ENCODE assay signal across 9 mouse cellular contexts in genomic region chr8:70904532-70904931, GRCm38 (mm10). TPM values are rescaled to one million over a fixed set of nuclear protein-coding genes. Genes with fewer than 3 reads are reported as not detected.
A peak's percentile ranks its signal among the peaks of the same experiment; 100 is the strongest.
DNase-seq lines count a peak whose midpoint lies in the region; ATAC-seq and TF ChIP-seq lines count a peak whose summit lies in the region.
"Had no signal": no experiment of that assay in that cellular context is flagged by ENCODE, and none has a peak within 500 bp of the region (broad histone marks: within the 10 kb centered on the region; RNA-seq: fewer than 3 reads in every experiment).

No protein-coding gene starts in this region.

- TF ChIP-seq CTCF in lung, adult 2 months (IDR thresholded peaks at IDR 0.05; ENCODE audit: insufficient read depth, low read length): no peak
- TF ChIP-seq CTCF in liver, postnatal 0 days (IDR thresholded peaks at IDR 0.05; ENCODE audit: low read depth): no peak
- no peak for TF ChIP-seq CTCF in left cerebral cortex, adult 2 months (IDR thresholded peaks at IDR 0.05)

- H3K4me2 ChIP-seq in liver, postnatal 0 days (ENCODE audit: low read depth, low read length): no peak overlapping the region

- H3K36me3 ChIP-seq in liver, postnatal 0 days (replicated peaks; ENCODE audit: insufficient read depth, low read length): no peaks in the 10 kb centered on the region

- WGBS in lung, adult 2 months: 18% methylated on average over 4 of the region's 4 CpGs
- WGBS in liver, postnatal 0 days (ENCODE audit: insufficient replicate concordance): 21% methylated on average over 4 of the region's 4 CpGs

- no peaks in the 10 kb centered on the region for H3K9me3 ChIP-seq in liver, postnatal 0 days (ENCODE audit: low read length)

- no peak; the same call in 1 of the 2 replicates for ATAC-seq in liver, postnatal 0 days
- ATAC-seq: inflammation-experienced regulatory T-cells, adult 6 months had no signal

- no peak overlapping the region for H3K4me3 ChIP-seq in lung, adult 2 months (replicated peaks; ENCODE audit: extremely low read depth, low read depth, low read length)
- H3K4me3 ChIP-seq in liver, postnatal 0 days (ENCODE audit: low read depth, low read length): no peak overlapping the region
- no peak overlapping the region for H3K4me3 ChIP-seq in left cerebral cortex, adult 2 months

- H3K27ac ChIP-seq in liver, postnatal 0 days (ENCODE audit: low read depth): peak overlapping the region; percentile 75; the same call in 1 of the 2 replicates
- no peak overlapping the region for H3K27ac ChIP-seq in left cerebral cortex, adult 2 months

- intact Hi-C loops in left cerebral cortex, adult 2 months (cut with DNase I): no loop called here
- intact Hi-C loops in left cerebral cortex, postnatal 14 days (cut with DNase I): loop anchor here (10.0 kb wide), 1 partner anchor 370 kb away; the partner anchor contains the start of genes Haus8 and Myo9b

- TF ChIP-seq EP300 in liver, postnatal 0 days (IDR thresholded peaks at IDR 0.05; ENCODE audit: low read depth): no peak

- peak; percentile 48 to 73 for DNase-seq in adrenal gland, adult (ENCODE audit: inconsistent age in 2 of 2, low spot score in 1 of 2)
- DNase-seq in adrenal gland, postnatal 14 days: no peak
- peak; percentile 65 to 81 for DNase-seq in lung, adult 18-20 months
- DNase-seq in lung, adult 2 months: no peak
- DNase-seq in liver, postnatal 0 days: peak; percentile 20
- peak; percentile 57 for DNase-seq in skeletal muscle tissue, adult 2 months (ENCODE audit: low read depth, low spot score)
- DNase-seq in left cerebral cortex, adult 2 months (ENCODE audit: extremely low spot score in 1 of 2, low spot score in 2 of 2): no peak
- no peak for DNase-seq in left cerebral cortex, postnatal 14 days (ENCODE audit: low spot score in 2 of 2)

- H3K4me1 ChIP-seq in lung, adult 2 months (ENCODE audit: control insufficient read depth, insufficient read depth, low read length): peaks cover 11% of the 10 kb centered on the region; the same call in 1 of the 2 replicates
- H3K4me1 ChIP-seq in liver, postnatal 0 days (ENCODE audit: insufficient read depth): peaks cover 23% of the 10 kb centered on the region

- no peak overlapping the region for H3K9ac ChIP-seq in liver, postnatal 0 days (replicated peaks)

- TF ChIP-seq POLR2A in lung, adult 2 months (IDR thresholded peaks at IDR 0.05; ENCODE audit: borderline replicate concordance, extremely low read depth, low read depth, low read length): no peak

- no peaks in the 10 kb centered on the region for H3K27me3 ChIP-seq in liver, postnatal 0 days (ENCODE audit: insufficient read depth, low read length)

RNA-seq across cellular contexts. Expression of gene Map1s, which starts 1.2 kb away (rescaled TPM):
- total RNA-seq in adrenal gland, postnatal 14 days (2021): 26.2 and 32.1 TPM in 2 replicates
- 58.4 and 68.0 TPM in 2 replicates for polyA plus RNA-seq in lung, adult 2 months (2012; rRNA removed)
- 8.3 and 8.7 TPM in 2 replicates for polyA plus RNA-seq in liver, postnatal 0 days (2015; fragmentation: Nextera tagmentation; extraction: Ambion mirVana)
- 10 to 100 TPM; 80.4 to 95.7 TPM for total RNA-seq in left cerebral cortex, adult 2 months (2021)
- 10 to 100 TPM; 70.4 to 84.5 TPM for total RNA-seq in left cerebral cortex, postnatal 14 days (2021)

RNA-seq across cellular contexts. Expression of gene Rpl18a, which starts 7.3 kb away (rescaled TPM):
- 1,399 and 1,708 TPM in 2 replicates for total RNA-seq in adrenal gland, postnatal 14 days (2021)
- 3,384 and 4,193 TPM in 2 replicates for polyA plus RNA-seq in lung, adult 2 months (2012; rRNA removed)
- 2,490 and 2,569 TPM in 2 replicates for polyA plus RNA-seq in liver, postnatal 0 days (2015; fragmentation: Nextera tagmentation; extraction: Ambion mirVana)
- 100 to 1,000 TPM; 588 to 633 TPM for total RNA-seq in left cerebral cortex, adult 2 months (2021)
- total RNA-seq in left cerebral cortex, postnatal 14 days (2021): 100 to 1,000 TPM; 581 to 588 TPM

RNA-seq across cellular contexts. Expression of gene Slc5a5, which starts 12.0 kb away (rescaled TPM):
- total RNA-seq in adrenal gland, postnatal 14 days (2021): 0.30 TPM in 1 of 2 replicates, not detected in the other
- polyA plus RNA-seq in lung, adult 2 months (2012; rRNA removed): 0.71 and 1.3 TPM in 2 replicates
- not detected in 2 replicates for polyA plus RNA-seq in liver, postnatal 0 days (2015; fragmentation: Nextera tagmentation; extraction: Ambion mirVana)
- total RNA-seq in left cerebral cortex, adult 2 months (2021): 10 to 100 TPM in 1 of 2 experiments, 1 to 10 TPM in 1; 9.9 to 10.3 TPM
- total RNA-seq in left cerebral cortex, postnatal 14 days (2021): 10 to 100 TPM in 1 of 2 experiments, 1 to 10 TPM in 1; 8.4 to 10.3 TPM
- polyA plus RNA-seq: inflammation-experienced regulatory T-cells, adult 6 months had no signal

RNA-seq across cellular contexts. Expression of gene Ccdc124, which starts 30.8 kb away (rescaled TPM):
- total RNA-seq in adrenal gland, postnatal 14 days (2021): 52.2 and 52.9 TPM in 2 replicates
- 43.8 and 48.0 TPM in 2 replicates for polyA plus RNA-seq in lung, adult 2 months (2012; rRNA removed)
- 34.3 and 37.9 TPM in 2 replicates for polyA plus RNA-seq in liver, postnatal 0 days (2015; fragmentation: Nextera tagmentation; extraction: Ambion mirVana)
- total RNA-seq in left cerebral cortex, adult 2 months (2021): 10 to 100 TPM; 94.8 to 99.0 TPM
- 10 to 100 TPM; 85.4 to 87.5 TPM for total RNA-seq in left cerebral cortex, postnatal 14 days (2021)

RNA-seq across cellular contexts. Expression of gene Kcnn1, which starts 41.5 kb away (rescaled TPM):
- 2.9 and 3.8 TPM in 2 replicates for total RNA-seq in adrenal gland, postnatal 14 days (2021)
- 3.4 and 5.0 TPM in 2 replicates for polyA plus RNA-seq in lung, adult 2 months (2012; rRNA removed)
- polyA plus RNA-seq in liver, postnatal 0 days (2015; fragmentation: Nextera tagmentation; extraction: Ambion mirVana): 0.19 and 0.45 TPM in 2 replicates
- 10 to 100 TPM; 20.0 to 20.4 TPM for total RNA-seq in left cerebral cortex, adult 2 months (2021)
- 10 to 100 TPM; 17.2 to 19.2 TPM for total RNA-seq in left cerebral cortex, postnatal 14 days (2021)
- polyA plus RNA-seq: inflammation-experienced regulatory T-cells, adult 6 months had no signal

Comparison
In these comparisons a context has a peak if more than half of its experiments do, and no peak if none do; other contexts are left out.
1. DNase-seq: peak in adrenal gland, adult (2 of 2), lung, adult 18-20 months (2 of 2), liver, postnatal 0 days (single experiment) and skeletal muscle tissue, adult 2 months (single experiment); none in adrenal gland, postnatal 14 days (single experiment), lung, adult 2 months (single experiment), left cerebral cortex, adult 2 months (0 of 2) and left cerebral cortex, postnatal 14 days (0 of 2).